Mouse (Mus musculus) skeletal muscle tissue, adult 2 months (tissue): ENCODE measurements at regions not wholly inside any gene's neighbourhood (a gene's known extent, or its start where the extent isn't known, plus 50 kb on each side); places are given as distances from the start of the nearest gene placed in this dataset.
A peak's percentile ranks its signal among the peaks of the same experiment; 100 is the strongest.

Source experiments
- DNase-seq: peaks from one replicate; pipeline ENCODE4 v3.0.0-alpha.2; 2012; ENCODE audit warnings: low read depth, low spot score

- DNase-seq, result peak; percentile 83
These were observed 53.8 kb upstream of the Coro2b start for GRCm38 (mm10) chr9:62590407-62591195.

GRCm38 (mm10) chr9:62591196-62591485 is 54.3 kb upstream of the Coro2b start:
- peak; percentile 55 for DNase-seq

GRCm38 (mm10) chr9:62598056-62598455 is 61.2 kb upstream of the Coro2b start:
- no peak for DNase-seq

- no peak for DNase-seq
These were observed 62.1 kb upstream of the Coro2b start for GRCm38 (mm10) chr9:62598956-62599355.

- DNase-seq, result no peak
These were observed 67.1 kb upstream of the Itga11 start for GRCm38 (mm10) chr9:62610526-62610925.

GRCm38 (mm10) chr9:62611452-62611851 is 66.2 kb upstream of the Itga11 start:
- no peak for DNase-seq

- DNase-seq, result no peak
These were observed 64.6 kb upstream of the Itga11 start for GRCm38 (mm10) chr9:62613053-62613452.

- DNase-seq, result no peak
These were observed 63.8 kb upstream of the Itga11 start for GRCm38 (mm10) chr9:62613806-62614205.

- no peak for DNase-seq
These were observed 62.7 kb upstream of the Itga11 start for GRCm38 (mm10) chr9:62614950-62615349.

GRCm38 (mm10) chr9:62615799-62616198 is 61.8 kb upstream of the Itga11 start:
- no peak for DNase-seq

GRCm38 (mm10) chr9:62618994-62619393 is 58.6 kb upstream of the Itga11 start:
- no peak for DNase-seq

- peak; percentile 76 for DNase-seq
These were observed 56.7 kb upstream of the Itga11 start for GRCm38 (mm10) chr9:62620901-62621445.

GRCm38 (mm10) chr9:62622106-62622505 is 55.5 kb upstream of the Itga11 start:
- DNase-seq, result no peak

GRCm38 (mm10) chr9:62624562-62625044 is 53.0 kb upstream of the Itga11 start:
- DNase-seq, result no peak

- DNase-seq, result peak; percentile 85
These were observed 50.3 kb upstream of the Itga11 start for GRCm38 (mm10) chr9:62627071-62628000.
